Mouse (Mus musculus) liver, adult (tissue): ENCODE results near the gene Ywhab.

ENCODE experiments used
- GATA4 ChIP-seq: IDR thresholded peaks from 2 replicates; pipeline ENCODE4 v1.6.1; 2014; ENCODE audit warnings: mild to moderate bottlenecking, low read length; ENCODE audit not compliant: insufficient replicate concordance

Gene Ywhab

DNA sequence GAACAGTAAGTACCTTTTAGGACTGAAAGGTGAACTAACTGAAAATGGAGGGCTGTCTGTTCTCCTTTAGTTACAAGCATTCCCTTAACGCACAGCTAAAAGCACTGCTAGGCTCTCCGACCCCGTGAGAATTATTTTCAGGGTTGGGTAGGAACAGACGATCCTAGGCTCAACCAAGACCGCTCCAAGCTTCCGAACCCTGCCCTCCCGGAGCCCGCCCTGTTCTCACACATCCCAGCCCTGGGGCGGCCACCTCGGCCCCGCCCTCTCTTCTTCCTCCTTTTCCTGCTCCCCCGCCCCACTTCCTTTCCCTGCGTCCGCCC is at the start of gene Ywhab:
Gene Ywhab, plus strand, starts transcription at position 307 of the 323 bp plus-strand sequence.
- TF ChIP-seq GATA4 = no peak

- TF ChIP-seq GATA4 = no peak
Measured at GRCm38 (mm10) chr2:163946221-163946620, 48.5 kb upstream of the Ywhab start.

DNA sequence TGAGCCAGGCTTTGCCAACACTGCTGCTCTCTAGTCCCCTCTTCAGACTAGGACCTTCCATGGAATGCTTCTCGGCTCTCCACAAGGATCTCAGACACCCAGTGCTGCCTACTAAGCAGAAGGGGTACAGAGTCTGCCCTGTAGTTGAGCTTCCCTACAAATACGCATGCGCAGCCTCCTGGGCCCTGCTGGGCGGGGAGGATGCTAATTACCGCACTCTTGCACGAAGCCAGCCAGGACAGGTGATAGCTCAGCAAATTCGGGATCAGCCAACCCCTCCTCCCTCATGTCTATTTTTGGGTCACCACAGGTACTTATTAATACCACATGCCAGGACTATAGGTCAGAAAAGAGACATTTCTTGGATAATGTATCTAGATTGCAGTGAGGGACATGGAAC is 46.8 kb upstream of the Ywhab start:
- TF ChIP-seq GATA4 = no peak

GRCm38 (mm10) chr2:163951770-163952169 is 43.0 kb upstream of the Ywhab start:
- no peak for TF ChIP-seq GATA4

DNA sequence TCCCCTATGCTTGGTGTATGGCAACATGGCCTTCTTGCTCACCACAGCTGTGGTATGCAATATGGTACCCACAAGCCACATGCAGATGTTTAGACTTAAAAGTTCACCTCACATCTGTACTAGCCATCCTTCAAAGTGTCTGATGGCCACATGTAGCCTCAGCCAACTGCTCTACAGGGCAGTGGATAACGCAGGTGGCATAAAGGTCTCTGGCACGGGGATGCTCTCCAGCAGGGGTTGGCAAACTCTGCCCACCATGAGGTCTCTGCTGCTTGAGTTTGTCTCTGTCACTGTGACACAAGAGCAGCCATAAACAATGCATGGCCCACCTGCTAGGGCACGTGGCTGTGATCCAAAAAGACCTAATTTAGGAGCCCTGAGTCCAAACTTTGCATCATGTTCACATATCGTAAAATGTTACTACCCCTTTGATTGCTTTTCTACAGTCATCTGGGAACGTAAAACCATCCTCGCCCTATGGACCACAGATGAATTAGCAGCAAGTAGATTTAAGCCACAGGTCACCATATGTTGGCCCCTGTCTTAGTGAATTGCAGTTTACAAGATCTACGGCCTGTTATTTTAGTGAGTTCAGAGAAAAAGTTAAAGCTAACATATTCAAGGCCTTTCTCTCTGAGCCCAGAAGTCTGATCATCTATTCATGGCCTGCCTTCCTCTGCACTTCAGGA is 41.0 kb upstream of the Ywhab start:
- no peak for TF ChIP-seq GATA4

DNA sequence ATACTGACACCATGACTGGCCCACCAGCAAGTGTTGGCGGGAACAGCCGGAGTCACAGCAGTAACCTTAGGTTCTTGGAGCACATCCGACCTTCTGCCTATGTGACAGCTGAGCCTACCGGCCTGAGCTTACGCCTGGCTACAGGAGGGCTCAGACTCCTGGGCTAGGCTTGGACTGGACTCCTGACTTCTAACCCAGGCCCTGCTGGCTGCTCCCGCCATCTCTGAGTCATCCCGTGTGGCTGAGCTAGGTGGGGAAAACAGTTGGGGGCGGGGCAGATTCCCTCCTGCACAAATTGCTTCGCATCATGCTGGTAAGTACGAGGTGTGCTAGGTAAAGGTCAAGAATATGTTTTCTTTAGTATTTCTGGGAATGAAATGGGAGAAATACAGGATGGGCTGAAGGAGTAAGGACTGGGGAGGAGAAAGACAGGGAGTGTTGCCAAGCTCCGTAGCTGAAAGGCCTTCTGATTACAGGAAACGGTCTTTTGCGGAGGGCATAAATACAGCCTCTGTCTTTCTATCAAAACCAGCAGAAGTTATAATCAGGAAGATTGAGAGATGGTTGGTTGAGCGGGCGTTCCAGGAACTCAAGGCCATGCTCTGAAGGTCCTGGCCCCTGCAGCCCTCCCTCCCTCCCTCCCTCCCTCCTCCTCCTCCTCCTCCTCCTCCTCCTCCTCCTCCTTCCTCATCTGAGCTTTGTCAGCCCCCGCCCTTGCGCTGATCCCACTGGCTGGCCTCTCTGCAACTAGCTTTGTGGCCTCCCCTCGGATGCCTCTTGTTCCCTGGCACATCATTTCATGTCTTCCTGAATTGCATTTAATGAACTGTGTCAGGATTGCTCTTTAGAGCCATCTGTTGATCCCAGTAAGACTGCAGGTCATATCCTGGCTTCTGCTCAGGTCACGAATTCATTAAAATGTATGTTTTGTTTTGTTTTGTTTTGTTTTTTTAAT is 29.9 kb upstream of the Ywhab start:
- TF ChIP-seq GATA4 = no peak

- TF ChIP-seq GATA4 = no peak
Measured at GRCm38 (mm10) chr2:163965706-163966105, 29.1 kb upstream of the Ywhab start.

GRCm38 (mm10) chr2:163968581-163968980 is 26.2 kb upstream of the Ywhab start:
- no peak for TF ChIP-seq GATA4

- TF ChIP-seq GATA4 = no peak
Measured at GRCm38 (mm10) chr2:163970326-163970725, 24.4 kb upstream of the Ywhab start.

GRCm38 (mm10) chr2:163974056-163974455 is 20.7 kb upstream of the Ywhab start:
- no peak for TF ChIP-seq GATA4

- no peak for TF ChIP-seq GATA4
Measured at GRCm38 (mm10) chr2:163976448-163976847, 18.3 kb upstream of the Ywhab start.

DNA sequence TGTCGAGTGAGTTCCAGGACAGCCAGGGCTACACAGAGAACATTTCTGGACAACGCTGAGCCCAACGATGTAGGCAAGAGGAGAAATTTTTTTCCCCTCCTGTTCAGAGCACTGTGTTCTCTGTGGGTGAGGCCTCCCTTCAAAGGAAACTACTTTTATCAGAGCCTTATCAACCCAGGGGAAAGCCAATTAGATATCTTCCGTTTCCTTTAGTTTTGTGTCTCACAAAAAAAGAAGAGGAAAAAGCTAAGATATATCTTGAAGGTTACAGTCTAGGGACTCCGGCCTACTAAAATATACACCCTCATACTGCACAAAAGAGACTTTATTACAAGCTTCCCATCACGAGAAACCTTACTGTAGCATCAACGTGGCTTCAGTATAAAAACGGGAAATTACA is 7.5 kb upstream of the Ywhab start:
- TF ChIP-seq GATA4 = peak; percentile 87

- no peak for TF ChIP-seq GATA4
Measured at GRCm38 (mm10) chr2:163992871-163993270, 1.9 kb upstream of the Ywhab start.

DNA sequence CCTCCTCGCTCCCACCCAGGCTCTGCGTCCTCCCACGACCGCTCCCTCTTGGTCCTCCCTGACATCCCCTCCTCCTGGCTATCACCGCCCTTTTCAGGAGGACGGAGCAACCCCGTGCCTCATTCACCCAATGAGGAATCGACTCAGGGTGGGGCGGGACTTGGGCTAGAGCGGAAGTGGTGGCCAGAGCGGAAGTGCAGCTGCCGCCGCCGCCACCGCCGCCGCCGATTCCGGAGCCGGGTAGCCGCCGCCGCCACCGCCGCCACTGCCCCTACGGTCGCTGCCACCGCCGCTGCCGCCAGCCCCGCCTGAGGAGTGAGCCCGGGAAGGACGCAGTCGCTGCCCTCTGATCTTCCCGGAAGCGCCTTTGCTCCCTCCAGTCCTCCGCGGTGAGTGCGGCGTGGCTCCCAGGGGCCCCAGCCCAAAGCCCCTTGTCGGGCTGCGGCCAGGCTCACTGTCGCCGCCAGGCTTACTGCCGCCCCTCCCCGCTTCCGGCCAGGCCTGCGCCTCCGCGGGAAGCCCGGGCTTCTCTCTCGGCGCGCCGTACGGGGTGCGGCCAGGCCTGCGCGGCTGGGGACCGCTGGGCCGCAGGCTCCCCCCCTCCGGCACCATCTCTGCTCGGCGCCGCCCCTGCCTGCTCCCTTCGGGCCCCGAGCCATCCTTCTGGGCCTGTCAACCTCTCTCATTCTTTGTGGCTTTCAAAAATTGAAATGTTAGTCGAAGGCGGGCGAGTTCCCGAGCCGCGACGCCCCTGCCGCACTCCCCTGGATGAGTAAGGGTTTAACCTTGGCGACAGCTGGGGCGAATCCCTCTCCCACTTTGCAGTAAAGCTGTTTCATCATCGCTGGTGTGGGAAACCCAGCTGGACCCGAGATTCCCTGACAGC is 460 bp downstream of the Ywhab start:
- TF ChIP-seq GATA4 = no peak

DNA sequence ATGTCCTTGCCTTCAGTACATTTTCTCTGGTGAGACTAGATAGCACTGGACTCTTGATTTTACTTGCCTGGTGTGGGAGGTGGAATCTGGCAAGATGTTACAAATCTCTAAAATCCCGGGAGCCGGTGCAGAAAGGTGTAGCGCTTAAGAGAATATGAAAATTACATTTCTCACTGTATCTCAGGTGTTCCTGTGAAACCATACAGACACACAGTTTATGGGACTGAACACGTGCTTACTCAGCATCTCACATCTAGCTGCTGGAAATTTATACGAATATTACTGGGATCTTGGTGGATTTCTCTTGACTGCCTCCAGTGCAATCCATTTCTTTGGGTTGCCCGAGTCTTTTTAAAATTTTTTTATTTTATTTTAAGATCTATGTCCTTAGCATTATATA is 1.5 kb downstream of the Ywhab start:
- no peak for TF ChIP-seq GATA4

GRCm38 (mm10) chr2:163996899-163997298 is 2.1 kb downstream of the Ywhab start:
- no peak for TF ChIP-seq GATA4

- TF ChIP-seq GATA4 = no peak
Measured at GRCm38 (mm10) chr2:163998981-163999380, 4.2 kb downstream of the Ywhab start.
